Mouse (Mus musculus) liver, embryonic 16.5 days (tissue): ENCODE measurements around the gene Slc36a1. TPM values are rescaled to one million over a fixed set of nuclear protein-coding genes. Genes with fewer than 3 reads are reported as not detected.

Source experiments
- ATAC-seq: fragments of 200-750 bp; cut with Nextera tagmentation; 2 replicates; pipeline ENCODE4 v1.8.0; 2017; ENCODE audit warnings: low read depth, mild to moderate bottlenecking, moderate number of reproducible peaks, moderate library complexity
- H3K27ac ChIP-seq: fragments of 300-500 bp; sonication (generic); 2 replicates; pipeline ENCODE4 v1.5.1; 2014; ENCODE audit warnings: mild to moderate bottlenecking, low read length
- H3K27me3 ChIP-seq: fragments of 300-500 bp; sonication (generic); 2 replicates; pipeline ENCODE4 v1.6.1; 2014; ENCODE audit warnings: low read depth, low read length, mixed read lengths; ENCODE audit not compliant: control insufficient read depth, insufficient read depth
- H3K36me3 ChIP-seq: fragments of 300-500 bp; sonication (generic); 2 replicates; pipeline ENCODE4 v1.6.1; 2014; ENCODE audit warnings: mild to moderate bottlenecking; ENCODE audit not compliant: control insufficient read depth, insufficient read depth
- H3K4me1 ChIP-seq: fragments of 300-500 bp; sonication (generic); 2 replicates; pipeline ENCODE4 v1.6.1; 2014; ENCODE audit warnings: low read depth, low read length, mixed read lengths; ENCODE audit not compliant: control insufficient read depth
- H3K4me2 ChIP-seq: fragments of 300-500 bp; sonication (generic); 2 replicates; pipeline ENCODE4 v1.6.1; 2014; ENCODE audit warnings: low read depth, low read length, mixed read lengths
- H3K4me3 ChIP-seq: fragments of 300-500 bp; sonication (generic); 2 replicates; pipeline ENCODE4 v1.5.1; 2014; ENCODE audit warnings: low read depth, mild to moderate bottlenecking, low read length
- H3K9ac ChIP-seq: fragments of 300-500 bp; sonication (generic); 2 replicates; pipeline ENCODE4 v1.6.1; 2014; ENCODE audit warnings: low read depth, low read length
- H3K9me3 ChIP-seq: fragments of 300-500 bp; sonication (generic); replicated peaks from 2 replicates; pipeline ENCODE4 v1.6.1; 2016; ENCODE audit warnings: low read length; ENCODE audit not compliant: control insufficient read depth
- WGBS: fragments of 180-500 bp; shearing (Covaris S2); extraction: QIAGEN DNeasy Blood & Tissue Kit; methylation state at CpG from one replicate; pipeline ENCODE4 v1.1.7; 2014; ENCODE audit not compliant: insufficient replicate concordance; 5-methylcytosine and 5-hydroxymethylcytosine counted together
- polyA plus RNA-seq: library from polyadenylated mRNA; unstranded; fragments of >200 nt; fragmentation: Nextera tagmentation; extraction: Ambion mirVana; gene quantifications from 2 replicates; pipeline ENCODE4 v1.2.1, GENCODE M21; 2015

Slc36a1 gene
- 2.3 and 2.5 TPM in 2 replicates for polyA plus RNA-seq

DNA sequence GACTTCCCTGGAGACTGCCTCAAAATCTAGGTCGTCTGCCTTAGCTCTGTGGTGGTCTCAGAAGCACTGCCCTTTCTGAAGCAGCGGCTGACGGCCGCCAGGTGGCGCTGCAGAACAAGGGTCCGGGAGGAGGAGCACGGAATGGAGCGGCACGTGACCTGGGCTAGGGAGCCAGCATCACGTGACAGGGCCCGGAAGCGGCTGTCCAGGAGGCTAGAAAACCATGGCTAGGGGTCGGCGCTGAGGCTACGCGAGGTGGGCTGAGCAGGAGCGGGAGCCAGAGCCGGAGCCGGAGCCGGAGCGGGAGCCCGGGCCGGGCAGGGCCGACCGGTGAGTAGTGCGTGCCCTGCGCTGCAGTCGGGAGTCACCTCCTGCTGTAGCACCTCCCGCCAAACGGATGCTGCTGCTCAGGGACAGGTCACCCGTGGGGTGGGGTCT, at the start of gene Slc36a1:
Gene Slc36a1, plus strand, starts transcription at position 192 of the 438 bp plus-strand sequence.
- peak within 1 kb of the TSS; percentile 92 for H3K4me2 ChIP-seq
- ATAC-seq = peak; percentile 74

DNA sequence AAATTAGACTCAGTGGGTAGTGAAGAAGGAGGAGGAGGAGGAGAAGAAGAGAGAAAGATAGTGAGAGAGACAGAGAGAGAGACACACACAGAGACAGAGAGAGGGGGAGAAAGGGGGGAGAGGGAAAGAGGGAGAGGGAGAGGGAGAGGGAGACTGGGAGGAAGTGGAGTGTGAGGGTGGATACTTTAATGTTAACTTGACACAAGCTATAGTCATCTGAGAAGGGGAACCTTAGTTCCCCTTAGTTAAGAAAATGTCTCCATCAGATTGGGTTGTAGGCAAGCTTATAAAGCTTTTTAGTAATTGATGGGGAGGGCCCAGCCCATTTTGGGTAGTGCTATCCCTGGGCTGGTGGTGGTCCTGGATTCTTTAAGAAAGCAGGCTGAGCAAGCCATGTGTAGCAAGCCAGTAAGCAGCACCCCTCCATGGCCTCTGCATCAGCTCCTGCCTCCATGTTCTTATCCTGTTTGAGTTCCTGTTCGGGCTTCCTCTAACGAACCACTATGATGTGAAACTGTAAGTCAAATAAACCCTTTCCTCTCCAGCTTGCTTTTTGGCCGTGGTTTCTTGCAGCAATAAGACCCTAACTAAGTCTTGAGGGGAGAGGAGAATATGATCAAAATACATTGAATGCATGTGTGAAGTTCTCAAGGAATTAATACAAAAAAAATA, 49.6 kb upstream of the Slc36a1 start:
- 10% methylated on average over 3 of the region's 3 CpGs for WGBS
- Histone ChIP-seq H3K4me3 (no peak overlapping the region), H3K27ac (peak overlapping the region; percentile 48; the same call in 1 of the 2 replicates), H3K9me3 (no peaks in the 10 kb centered on the region), H3K4me1 (no peaks in the 10 kb centered on the region), H3K36me3 (no peaks in the 10 kb centered on the region), H3K27me3 (no peaks in the 10 kb centered on the region), H3K9ac (no peak overlapping the region), H3K4me2 (no peak overlapping the region)
- ATAC-seq = no peak

More for the DNA sequence above, at the start of gene Slc36a1:
- Histone ChIP-seq H3K27me3 (no peaks in the 10 kb centered on the region), H3K4me3 (peak within 1 kb of the TSS; percentile 88), H3K36me3 (no peaks in the 10 kb centered on the region), H3K9me3 (no peaks in the 10 kb centered on the region), H3K9ac (peak within 1 kb of the TSS; percentile 80), H3K4me1 (peaks cover 11% of the 10 kb centered on the region), H3K27ac (0 out of 2 replicates have a peak within 1 kb of the TSS, but pooled peaks have one; percentile 19)
- under 1% methylated on average over 31 of the region's 31 CpGs for WGBS

DNA sequence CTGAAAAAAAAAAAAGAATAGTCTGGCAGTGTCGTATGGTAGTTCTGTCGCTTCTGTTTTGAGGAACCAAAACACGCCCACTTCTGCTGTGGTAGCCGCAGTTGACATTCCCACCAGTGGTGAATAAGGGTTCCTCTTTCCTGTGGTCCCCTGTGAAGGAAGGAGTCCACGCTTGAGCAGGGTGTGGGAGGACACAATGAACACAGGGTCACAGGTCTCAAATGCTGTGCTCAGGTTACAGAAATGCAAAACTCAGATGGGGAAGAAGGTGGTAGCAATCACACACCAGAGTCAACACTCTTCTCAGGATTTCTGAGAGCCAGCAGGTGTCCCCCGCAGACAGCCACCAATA, 49.1 kb upstream of the Slc36a1 start:
- H3K36me3 ChIP-seq = no peaks in the 10 kb centered on the region
- no peaks in the 10 kb centered on the region for H3K27me3 ChIP-seq
- no peaks in the 10 kb centered on the region for H3K9me3 ChIP-seq
- 20% methylated on average over 6 of the region's 6 CpGs for WGBS
- no peak overlapping the region for H3K27ac ChIP-seq
- no peak overlapping the region for H3K9ac ChIP-seq
- ATAC-seq = peak; percentile 37; the same call in 1 of the 2 replicates
- H3K4me1 ChIP-seq = no peaks in the 10 kb centered on the region
- no peak overlapping the region for H3K4me2 ChIP-seq
- no peak overlapping the region for H3K4me3 ChIP-seq

DNA sequence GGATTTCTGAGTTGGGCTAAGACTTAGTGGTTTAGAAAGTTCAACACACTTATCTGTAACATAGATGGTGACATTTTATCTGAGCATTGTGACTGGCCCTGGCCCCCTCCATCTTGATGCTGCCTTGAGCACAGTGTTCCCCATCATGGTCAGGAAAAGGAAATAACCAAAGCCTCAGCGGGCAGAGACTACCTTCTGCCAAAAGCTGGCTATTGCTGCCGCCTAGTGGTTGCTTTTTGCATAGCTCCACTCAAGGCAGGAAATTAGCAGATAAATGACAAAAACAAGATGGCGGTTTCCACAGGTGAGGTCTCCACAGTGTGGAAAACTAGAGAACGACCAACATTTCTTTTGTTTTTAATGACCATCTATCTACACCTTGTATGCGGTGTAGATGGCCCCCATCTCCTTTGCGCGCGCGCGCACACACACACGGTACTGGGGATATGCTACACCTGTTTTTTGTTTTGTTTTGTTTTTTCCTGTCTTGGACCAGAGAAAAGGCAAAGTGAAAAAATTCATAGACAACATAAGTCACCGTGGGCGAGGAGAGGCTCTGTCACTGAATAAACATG, 45.3 kb upstream of the Slc36a1 start:
- no peak overlapping the region for H3K4me2 ChIP-seq
- no peaks in the 10 kb centered on the region for H3K27me3 ChIP-seq
- H3K27ac ChIP-seq = no peak overlapping the region
- no peaks in the 10 kb centered on the region for H3K4me1 ChIP-seq
- H3K4me3 ChIP-seq = no peak overlapping the region
- ATAC-seq = no peak
- no peak overlapping the region for H3K9ac ChIP-seq
- 45% methylated on average over 13 of the region's 13 CpGs for WGBS
- H3K36me3 ChIP-seq = no peaks in the 10 kb centered on the region
- no peaks in the 10 kb centered on the region for H3K9me3 ChIP-seq

DNA sequence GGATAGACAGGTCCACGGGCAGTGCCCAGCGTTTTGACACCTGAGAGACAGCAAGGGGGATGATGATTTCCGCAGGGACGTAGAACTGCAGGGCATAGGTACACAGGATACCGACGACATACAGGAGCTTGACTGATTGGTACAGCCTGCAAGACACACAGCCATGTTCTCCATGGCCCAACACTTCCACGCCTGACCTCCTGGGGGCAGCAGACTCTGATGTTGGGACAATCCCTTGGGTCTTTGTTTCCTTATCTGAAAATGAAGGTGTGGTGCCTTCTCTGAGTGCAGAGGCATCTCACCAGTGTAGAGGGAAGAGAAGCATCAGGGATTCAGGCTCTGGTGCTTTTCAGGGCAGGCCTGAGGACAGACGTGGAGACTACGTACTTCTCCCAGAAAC, 41.5 kb upstream of the Slc36a1 start:
- Histone ChIP-seq H3K9me3 (no peaks in the 10 kb centered on the region), H3K36me3 (no peaks in the 10 kb centered on the region), H3K4me3 (no peak overlapping the region), H3K4me1 (no peaks in the 10 kb centered on the region), H3K4me2 (no peak overlapping the region), H3K9ac (no peak overlapping the region), H3K27me3 (no peaks in the 10 kb centered on the region), H3K27ac (no peak overlapping the region)
- 0 out of 2 replicates have a peak, but pooled peaks have one; percentile 19 for ATAC-seq
- 35% methylated on average over 9 of the region's 9 CpGs for WGBS

DNA sequence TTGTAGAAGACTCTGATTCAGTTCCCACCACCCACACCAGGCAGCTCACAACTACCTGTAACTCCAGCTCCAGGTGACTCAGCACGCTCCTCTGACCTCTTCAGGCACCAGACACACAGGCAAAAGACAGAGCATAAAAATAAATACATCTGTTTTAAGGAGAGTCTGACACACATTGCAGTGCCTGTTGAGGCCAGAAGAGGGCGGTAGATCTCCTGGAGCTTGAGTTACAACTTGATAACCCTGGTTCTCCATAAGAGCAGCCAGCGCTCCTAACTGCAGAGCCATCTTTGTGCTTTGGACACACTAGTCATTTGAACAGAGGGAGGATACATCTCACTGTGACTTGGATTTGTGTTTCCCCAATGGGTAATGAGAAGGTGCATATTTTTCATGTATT, 39.4 kb upstream of the Slc36a1 start:
- Histone ChIP-seq H3K9me3 (no peaks in the 10 kb centered on the region), H3K9ac (no peak overlapping the region), H3K4me1 (no peaks in the 10 kb centered on the region; the same call in none of the 2 replicates), H3K4me2 (no peak overlapping the region), H3K27me3 (no peaks in the 10 kb centered on the region), H3K4me3 (no peak overlapping the region), H3K27ac (no peak overlapping the region), H3K36me3 (no peaks in the 10 kb centered on the region)
- WGBS = 15% methylated on average over 3 of the region's 3 CpGs
- no peak for ATAC-seq

DNA sequence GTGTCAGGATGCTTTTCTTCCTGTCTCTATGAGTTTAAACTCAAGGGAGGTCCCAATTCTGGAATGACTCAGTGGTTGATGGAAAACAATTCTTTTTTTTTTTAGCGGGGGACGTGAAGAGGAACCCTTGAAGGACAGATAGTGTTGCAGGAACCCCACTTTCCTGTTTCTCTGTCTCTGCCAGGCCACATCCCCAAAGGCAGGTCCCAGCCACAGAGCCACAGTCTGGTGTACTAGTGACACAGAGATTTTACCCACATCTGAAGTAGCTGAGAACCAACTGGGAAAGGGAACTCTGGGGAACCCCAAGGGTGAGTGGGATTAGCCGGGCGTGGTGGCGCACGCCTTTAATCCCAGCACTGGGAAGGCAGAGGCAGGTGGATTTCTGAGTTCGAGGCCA, 38.4 kb upstream of the Slc36a1 start:
- Histone ChIP-seq H3K4me3 (no peak overlapping the region), H3K27ac (no peak overlapping the region), H3K4me2 (no peak overlapping the region), H3K4me1 (no peaks in the 10 kb centered on the region; the same call in none of the 2 replicates), H3K27me3 (no peaks in the 10 kb centered on the region), H3K36me3 (no peaks in the 10 kb centered on the region), H3K9me3 (no peaks in the 10 kb centered on the region), H3K9ac (no peak overlapping the region)
- 55% methylated on average over 6 of the region's 7 CpGs for whole genome bisulfite sequencing
- no peak for ATAC-seq

DNA sequence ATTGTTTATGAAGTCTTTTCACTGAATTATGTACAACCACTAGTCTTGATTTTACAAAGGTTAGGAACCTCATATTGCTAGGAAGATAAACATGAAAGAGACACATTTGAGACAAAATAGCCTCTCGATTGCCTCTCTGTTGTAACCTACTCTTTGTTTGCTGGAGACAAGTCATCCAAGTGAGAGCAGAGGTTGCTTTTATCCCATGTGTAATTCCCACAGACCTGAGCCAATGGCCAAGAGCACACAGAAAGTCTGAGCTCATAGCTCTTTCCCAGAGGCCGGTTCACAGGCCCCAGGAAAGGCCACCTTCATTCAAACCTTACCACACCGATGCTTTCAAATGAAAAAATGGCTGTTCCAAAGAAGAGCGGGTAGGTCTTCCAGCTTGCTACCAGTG, 35.6 kb upstream of the Slc36a1 start:
- Histone ChIP-seq H3K27me3 (no peaks in the 10 kb centered on the region), H3K36me3 (no peaks in the 10 kb centered on the region; the same call in 1 of the 2 replicates), H3K9me3 (no peaks in the 10 kb centered on the region), H3K4me3 (no peak overlapping the region), H3K9ac (no peak overlapping the region), H3K4me2 (no peak overlapping the region), H3K4me1 (no peaks in the 10 kb centered on the region; the same call in none of the 2 replicates), H3K27ac (peak overlapping the region; percentile 56; the same call in 1 of the 2 replicates)
- no peak for ATAC-seq
- WGBS = 50% methylated on average over 4 of the region's 4 CpGs

DNA sequence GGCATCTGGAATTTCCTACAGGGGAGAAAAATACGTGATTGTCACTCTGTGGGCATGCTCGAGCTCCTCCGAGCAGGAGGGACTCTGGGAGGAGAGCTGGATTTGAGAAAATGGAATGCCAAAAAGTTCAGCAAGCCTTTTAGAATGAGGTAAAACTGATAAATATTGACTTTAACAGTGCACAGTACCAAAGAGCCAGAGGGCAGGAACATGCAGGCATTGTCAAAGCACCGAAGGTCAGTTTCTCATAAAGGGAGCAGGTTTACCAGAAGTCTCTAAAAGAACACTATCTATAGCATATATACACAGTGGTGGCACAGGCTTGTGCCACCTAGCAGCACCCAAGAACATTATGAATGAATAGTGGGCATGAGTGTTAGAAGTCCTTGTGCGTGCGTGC, 35.2 kb upstream of the Slc36a1 start:
- no peak overlapping the region for H3K4me3 ChIP-seq
- WGBS = 68% methylated on average over 6 of the region's 6 CpGs
- no peaks in the 10 kb centered on the region; the same call in 1 of the 2 replicates for H3K36me3 ChIP-seq
- peak; percentile 68; the same call in 1 of the 2 replicates for ATAC-seq
- no peaks in the 10 kb centered on the region for H3K27me3 ChIP-seq
- H3K4me2 ChIP-seq = no peak overlapping the region
- no peaks in the 10 kb centered on the region; the same call in none of the 2 replicates for H3K4me1 ChIP-seq
- peak overlapping the region; percentile 56; the same call in 1 of the 2 replicates for H3K27ac ChIP-seq
- H3K9ac ChIP-seq = no peak overlapping the region
- H3K9me3 ChIP-seq = no peaks in the 10 kb centered on the region
